Mouse (Mus musculus) liver, embryonic 14.5 days (tissue): ENCODE measurements around the gene Tmem40.

Experiments
- CTCF ChIP-seq: IDR thresholded peaks from 2 replicates; pipeline ENCODE4 v1.5.1; 2016; ENCODE audit warnings: antibody characterized with exemption, low read depth, control low read depth
- EP300 ChIP-seq: IDR thresholded peaks from 2 replicates; pipeline ENCODE4 v1.6.1; 2016; ENCODE audit warnings: antibody characterized with exemption, low read depth

DNA sequence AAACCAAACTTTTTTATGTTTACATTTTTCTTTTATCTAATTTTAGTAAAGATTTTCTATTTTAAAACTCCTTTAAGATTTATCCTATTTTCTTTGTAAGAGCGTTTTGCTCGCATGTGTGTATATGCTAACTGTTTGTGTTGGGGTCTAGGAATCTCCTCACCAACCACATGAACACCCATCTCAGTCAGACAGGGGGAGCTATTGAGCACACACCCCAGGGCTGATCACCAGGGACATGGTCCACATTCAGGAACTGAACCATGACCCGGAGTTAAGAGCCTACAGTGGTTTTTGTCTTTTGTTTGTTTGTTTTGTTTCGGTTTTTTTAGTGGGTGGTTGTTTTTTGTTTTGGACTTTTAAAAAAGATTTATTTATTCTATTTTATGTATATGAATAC lies 63.5 kb downstream of the Tmem40 start:
- TF ChIP-seq EP300 (no peak), CTCF (peak; percentile 71)
